In the genomic region with DNA sequence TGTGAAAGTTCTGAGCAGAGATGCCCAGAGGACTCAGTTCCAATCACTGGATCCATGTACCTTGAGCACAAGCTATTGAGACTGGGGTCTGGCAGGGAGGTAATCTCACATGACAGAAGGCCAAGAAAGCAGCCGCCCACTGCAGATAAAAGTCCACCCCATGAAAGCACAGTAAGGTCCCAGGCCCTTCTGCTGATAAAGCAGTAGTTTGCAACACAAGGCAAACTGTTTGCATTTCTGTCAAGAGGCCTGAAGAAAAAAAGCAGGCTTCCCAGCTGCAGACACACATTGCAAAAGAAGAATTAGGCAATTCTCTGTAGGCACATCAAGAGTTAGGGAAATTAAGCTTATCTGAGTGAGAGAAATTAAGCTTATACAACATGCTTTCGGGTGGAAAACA, we compare ENCODE assay signal across 9 mouse cellular contexts. TPM values are rescaled to one million over a fixed set of nuclear protein-coding genes. Genes with fewer than 3 reads are reported as not detected.
A peak's percentile ranks its signal among the peaks of the same experiment; 100 is the strongest.
DNase-seq lines count a peak whose midpoint lies in the region; ATAC-seq lines count a peak whose summit lies in the region.
"Had no signal": no experiment of that assay in that cellular context is flagged by ENCODE, and none has a peak within 500 bp of the region (broad histone marks: within the 10 kb centered on the region; RNA-seq: fewer than 3 reads in every experiment).

No protein-coding gene starts in this region.

- peak; percentile 74 for DNase-seq in adipocyte (ENCODE audit: low spot score)
- no peak for DNase-seq in left cerebral cortex, postnatal 14 days (ENCODE audit: low spot score in 2 of 2)
- DNase-seq in kidney, postnatal 25 days = no peak
- DNase-seq in thymus, postnatal 25 days = no peak
- DNase-seq: right cerebral cortex, postnatal 25 days had no signal

- no peaks in the 10 kb centered on the region for H3K27me3 ChIP-seq in hindbrain, embryonic 13.5 days
- H3K27me3 ChIP-seq in hindbrain, embryonic 16.5 days (replicated peaks; ENCODE audit: control insufficient read depth, insufficient read depth, low read length) = no peaks in the 10 kb centered on the region

- H3K9ac ChIP-seq in hindbrain, embryonic 13.5 days = no peak overlapping the region
- H3K9ac ChIP-seq in hindbrain, embryonic 16.5 days (ENCODE audit: low read depth, low read length) = no peak overlapping the region

- H3K4me1 ChIP-seq in hindbrain, embryonic 13.5 days (replicated peaks) = peaks cover 22% of the 10 kb centered on the region
- H3K4me1 ChIP-seq in hindbrain, embryonic 16.5 days (ENCODE audit: control insufficient read depth, insufficient read depth, low read depth, low read length) = peaks cover 20% of the 10 kb centered on the region

- no peak for ATAC-seq in hindbrain, embryonic 13.5 days (ENCODE audit: low FRiP score)
- ATAC-seq in hindbrain, embryonic 16.5 days = no peak
- ATAC-seq in granulocyte monocyte progenitor cell, adult 5-6 weeks (replicated peaks; ENCODE audit: poor library complexity, severe bottlenecking) = peak; percentile 55
- peak; percentile 28; the same call in 1 of the 2 replicates for ATAC-seq in megakaryocyte, adult 5-6 weeks (ENCODE audit: poor library complexity, severe bottlenecking)

- no peak overlapping the region for H3K4me3 ChIP-seq in hindbrain, embryonic 13.5 days
- H3K4me3 ChIP-seq in hindbrain, embryonic 16.5 days (ENCODE audit: low read length) = no peak overlapping the region

- H3K27ac ChIP-seq in hindbrain, embryonic 13.5 days = peak overlapping the region; percentile 55; the same call in 1 of the 2 replicates
- H3K27ac ChIP-seq in hindbrain, embryonic 16.5 days (ENCODE audit: low read depth, low read length) = no peak overlapping the region; the same call in 1 of the 2 replicates

- WGBS in hindbrain, embryonic 13.5 days = 53% methylated on average over 2 of the region's 2 CpGs
- 54% methylated on average over 2 of the region's 2 CpGs for WGBS in hindbrain, embryonic 16.5 days

- intact Hi-C loops in left cerebral cortex, postnatal 14 days (cut with DNase I) = no loop called here

- peaks cover 25% of the 10 kb centered on the region; the same call in 1 of the 2 replicates for H3K36me3 ChIP-seq in hindbrain, embryonic 13.5 days
- no peaks in the 10 kb centered on the region for H3K36me3 ChIP-seq in hindbrain, embryonic 16.5 days (ENCODE audit: control insufficient read depth, insufficient read depth, low read length)

- H3K9me3 ChIP-seq in hindbrain, embryonic 13.5 days = no peaks in the 10 kb centered on the region
- no peaks in the 10 kb centered on the region for H3K9me3 ChIP-seq in hindbrain, embryonic 16.5 days (ENCODE audit: control insufficient read depth, low read length)

- no peak overlapping the region for H3K4me2 ChIP-seq in hindbrain, embryonic 13.5 days
- no peak overlapping the region for H3K4me2 ChIP-seq in hindbrain, embryonic 16.5 days (ENCODE audit: low read length)

RNA-seq across cellular contexts. Expression of a gene that starts 54.6 kb away (rescaled TPM):
- 34.0 and 38.3 TPM in 2 replicates for polyA plus RNA-seq in hindbrain, embryonic 13.5 days (2015; fragmentation: Nextera tagmentation; extraction: Ambion mirVana)
- polyA plus RNA-seq in hindbrain, embryonic 16.5 days (2015; fragmentation: Nextera tagmentation; extraction: Ambion mirVana) = 27.2 and 31.0 TPM in 2 replicates
- 41.1 and 42.5 TPM in 2 replicates for total RNA-seq in granulocyte monocyte progenitor cell, adult 5-6 weeks (2014; fragmentation: Nextera tagmentation)
- total RNA-seq in granulocyte monocyte progenitor cell, adult 5-6 weeks (2017) = 33.1 and 37.3 TPM in 2 replicates
- 37.2 and 44.1 TPM in 2 replicates for total RNA-seq in megakaryocyte, adult 5-6 weeks (2015)
- 38.1 and 57.9 TPM in 2 replicates for total RNA-seq in megakaryocyte, adult 5-6 weeks (2017)
- 10 to 100 TPM; 38.8 to 41.0 TPM for total RNA-seq in left cerebral cortex, postnatal 14 days (2021)

Comparison
In these comparisons a context has a peak if more than half of its experiments do, and no peak if none do; other contexts are left out.
1. ATAC-seq: peak in granulocyte monocyte progenitor cell, adult 5-6 weeks (single experiment) and megakaryocyte, adult 5-6 weeks (single experiment); none in hindbrain, embryonic 13.5 days (single experiment) and hindbrain, embryonic 16.5 days (single experiment).